Mouse (Mus musculus): ENCODE measurements around the gene Fgfr4. TPM values are rescaled to one million over a fixed set of nuclear protein-coding genes. Genes with fewer than 3 reads are reported as not detected.
"Not testable (repeated sequence)": the region's sequence is repeated elsewhere in the genome, so short reads cannot be mapped to it uniquely, and the experiment has no call there.

Gene Fgfr4
- polyA plus RNA-seq, 1 experiment: 0.10 TPM

DNA sequence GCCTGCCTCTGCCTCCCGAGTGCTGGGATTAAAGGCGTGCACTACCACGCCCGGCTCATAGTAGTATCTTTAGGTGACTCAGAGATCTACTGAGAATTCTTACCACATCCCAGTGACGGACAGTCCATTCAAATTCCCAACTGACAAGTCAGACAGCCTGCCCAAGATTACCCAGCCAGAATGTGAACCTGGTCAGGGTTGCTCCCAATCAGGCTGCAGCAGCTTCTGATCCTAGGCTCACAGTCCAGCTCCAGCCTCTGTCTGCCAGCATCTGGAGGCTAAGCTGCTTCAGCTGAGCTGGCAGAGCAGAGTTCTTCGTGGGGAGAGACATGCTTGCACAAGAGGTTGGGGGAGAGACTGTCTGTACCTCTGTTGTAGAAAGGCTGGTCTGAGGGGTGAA, 30.9 kb downstream of the Fgfr4 start:
- Histone ChIP-seq H3K4me3 (ENCODE audit: insufficient read depth, low read length) (no peak overlapping the region), H3K4me1 (ENCODE audit: control insufficient read depth, insufficient read depth, low read length) (no peaks in the 10 kb centered on the region), H3K27ac (ENCODE audit: insufficient read depth, low read length) (no peak overlapping the region)
- TF ChIP-seq CTCF (IDR thresholded peaks at IDR 0.05; ENCODE audit: extremely low read depth, insufficient read depth, low read length): no peak
- TF ChIP-seq POLR2A (IDR thresholded peaks at IDR 0.05; ENCODE audit: extremely low read depth, insufficient read depth, low read length): no peak

DNA sequence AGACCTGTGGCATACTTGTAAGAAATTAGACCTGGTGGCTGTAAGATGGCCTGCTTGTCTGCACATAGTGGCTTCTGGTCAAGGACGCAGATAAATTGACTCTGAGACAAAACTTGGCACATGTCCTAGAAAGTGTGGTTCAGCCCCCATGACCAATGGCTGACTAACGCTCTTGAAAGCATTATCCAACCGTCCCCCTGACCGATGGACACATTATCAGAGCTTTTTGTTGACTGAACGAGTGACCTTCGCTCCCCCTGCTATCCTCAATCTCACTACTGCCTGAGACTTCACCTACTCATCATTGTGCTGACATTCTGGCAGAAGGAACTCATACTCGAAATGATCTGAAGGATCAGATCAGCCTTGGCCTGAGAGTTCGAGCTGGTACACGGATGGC, 34.6 kb downstream of the Fgfr4 start:
- H3K4me3 ChIP-seq (ENCODE audit: insufficient read depth, low read length); H3K27ac ChIP-seq (ENCODE audit: insufficient read depth, low read length); H3K4me1 ChIP-seq (ENCODE audit: control insufficient read depth, insufficient read depth, low read length): not testable (repeated sequence)

DNA sequence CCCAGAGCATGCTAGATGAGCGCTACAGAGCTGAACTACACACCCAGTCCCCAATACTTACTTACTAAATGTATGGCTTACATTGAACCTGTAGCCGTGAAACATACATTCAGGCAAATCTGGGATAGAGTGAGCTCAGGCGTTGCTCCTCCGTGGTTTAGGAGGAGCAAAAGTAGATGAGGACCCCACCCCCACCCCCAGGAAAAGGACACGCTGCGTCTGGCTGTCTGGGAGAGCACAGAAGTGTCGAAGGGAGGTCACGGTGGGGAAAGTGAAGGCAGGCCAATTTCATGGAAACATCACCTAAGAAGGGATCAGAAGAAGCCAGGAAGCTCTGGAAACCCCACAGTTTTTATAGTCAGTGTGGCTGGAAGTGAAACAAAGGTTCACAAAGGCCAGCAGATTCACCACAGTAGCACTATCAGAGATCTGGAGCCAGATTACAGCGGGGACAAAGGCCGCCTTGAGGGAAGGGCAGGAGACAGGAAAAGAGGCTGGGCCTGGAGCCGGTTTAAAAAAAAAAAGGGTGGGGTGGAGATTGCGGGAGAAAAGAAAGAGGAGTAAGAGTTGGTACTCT, 37.2 kb downstream of the Fgfr4 start:
- Histone ChIP-seq H3K4me3 (ENCODE audit: insufficient read depth, low read length) (peak overlapping the region; percentile 38), H3K27ac (ENCODE audit: insufficient read depth, low read length) (peak overlapping the region; percentile 31; the same call in 1 of the 2 replicates), H3K4me1 (ENCODE audit: control insufficient read depth, insufficient read depth, low read length) (peaks cover 4% of the 10 kb centered on the region)
- TF ChIP-seq POLR2A (IDR thresholded peaks at IDR 0.05; ENCODE audit: extremely low read depth, insufficient read depth, low read length): no peak
- TF ChIP-seq CTCF (IDR thresholded peaks at IDR 0.05; ENCODE audit: extremely low read depth, insufficient read depth, low read length): no peak

DNA sequence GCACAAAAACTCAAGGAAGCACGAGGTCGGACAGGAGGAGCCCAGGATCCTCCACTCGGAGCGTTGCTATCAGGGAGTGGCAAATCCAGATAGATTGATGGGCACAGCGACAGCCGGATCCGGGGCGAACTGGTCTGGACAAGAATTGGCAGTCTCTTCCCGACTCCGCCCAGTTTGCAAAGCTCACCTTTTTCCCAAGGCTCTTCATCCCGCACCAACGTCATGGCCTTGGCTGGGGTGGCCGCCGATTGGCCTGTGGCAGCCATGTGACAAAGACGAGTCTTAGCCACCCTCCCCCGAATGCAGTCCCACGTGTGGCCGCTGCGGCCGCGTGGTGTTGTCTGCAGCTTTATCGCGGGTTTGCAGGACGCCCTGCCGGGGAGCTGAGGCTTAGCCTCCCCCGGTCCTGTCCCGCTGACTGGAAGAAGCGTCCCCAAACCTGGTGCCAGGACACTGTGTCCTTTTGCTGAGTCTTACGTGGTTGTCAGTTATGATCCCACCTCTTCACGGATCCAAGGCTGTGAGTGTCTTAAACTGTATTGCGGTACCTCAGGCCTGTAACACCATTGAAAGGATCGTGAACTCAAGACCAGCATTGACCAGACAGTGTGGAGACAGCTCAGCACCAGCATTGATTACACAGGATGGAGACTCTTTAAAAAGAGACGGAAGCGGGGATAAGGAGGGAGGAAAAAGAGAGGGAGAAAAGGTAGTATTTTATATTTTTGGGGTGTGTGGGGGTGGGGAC, 37.9 kb downstream of the Fgfr4 start:
- TF ChIP-seq CTCF (IDR thresholded peaks at IDR 0.05; ENCODE audit: extremely low read depth, insufficient read depth, low read length) (peak; percentile 30; the same call in 1 of the 2 replicates), POLR2A (IDR thresholded peaks at IDR 0.05; ENCODE audit: extremely low read depth, insufficient read depth, low read length) (peak; percentile 94)
- Histone ChIP-seq H3K4me3 (ENCODE audit: insufficient read depth, low read length) (peak overlapping the region; percentile 38), H3K4me1 (ENCODE audit: control insufficient read depth, insufficient read depth, low read length) (peaks cover 4% of the 10 kb centered on the region), H3K27ac (ENCODE audit: insufficient read depth, low read length) (no peak overlapping the region)

- H3K4me1 ChIP-seq (ENCODE audit: control insufficient read depth, insufficient read depth, low read length): peaks cover 4% of the 10 kb centered on the region
- no peak overlapping the region for H3K4me3 ChIP-seq (ENCODE audit: insufficient read depth, low read length)
- H3K27ac ChIP-seq (ENCODE audit: insufficient read depth, low read length): no peak overlapping the region
- TF ChIP-seq POLR2A (IDR thresholded peaks at IDR 0.05; ENCODE audit: extremely low read depth, insufficient read depth, low read length): no peak
- no peak for TF ChIP-seq CTCF (IDR thresholded peaks at IDR 0.05; ENCODE audit: extremely low read depth, insufficient read depth, low read length)
Observed at GRCm38 (mm10) chr13:55191535-55191934, 39.1 kb downstream of the Fgfr4 start.

GRCm38 (mm10) chr13:55202758-55203157, 50.3 kb downstream of the Fgfr4 start:
- H3K27ac ChIP-seq (ENCODE audit: insufficient read depth, low read length); H3K4me3 ChIP-seq (ENCODE audit: insufficient read depth, low read length); H3K4me1 ChIP-seq (ENCODE audit: control insufficient read depth, insufficient read depth, low read length): not testable (repeated sequence)

GRCm38 (mm10) chr13:55203740-55204139, 51.3 kb downstream of the Fgfr4 start:
- H3K4me3 ChIP-seq (ENCODE audit: insufficient read depth, low read length): no peak overlapping the region
- no peak for TF ChIP-seq CTCF (IDR thresholded peaks at IDR 0.05; ENCODE audit: extremely low read depth, insufficient read depth, low read length)
- TF ChIP-seq POLR2A (IDR thresholded peaks at IDR 0.05; ENCODE audit: extremely low read depth, insufficient read depth, low read length): no peak
- no peaks in the 10 kb centered on the region for H3K4me1 ChIP-seq (ENCODE audit: control insufficient read depth, insufficient read depth, low read length)
- no peak overlapping the region for H3K27ac ChIP-seq (ENCODE audit: insufficient read depth, low read length)

- H3K27ac ChIP-seq (ENCODE audit: insufficient read depth, low read length): no peak overlapping the region
- TF ChIP-seq CTCF (IDR thresholded peaks at IDR 0.05; ENCODE audit: extremely low read depth, insufficient read depth, low read length) (no peak), POLR2A (IDR thresholded peaks at IDR 0.05; ENCODE audit: extremely low read depth, insufficient read depth, low read length) (no peak)
- H3K4me1 ChIP-seq (ENCODE audit: control insufficient read depth, insufficient read depth, low read length): no peaks in the 10 kb centered on the region
- H3K4me3 ChIP-seq (ENCODE audit: insufficient read depth, low read length): no peak overlapping the region
Observed at GRCm38 (mm10) chr13:55204667-55205389, 52.4 kb downstream of the Fgfr4 start.

GRCm38 (mm10) chr13:55205448-55206205, 53.2 kb downstream of the Fgfr4 start:
- H3K4me1 ChIP-seq (ENCODE audit: control insufficient read depth, insufficient read depth, low read length): no peaks in the 10 kb centered on the region
- H3K4me3 ChIP-seq (ENCODE audit: insufficient read depth, low read length): no peak overlapping the region
- no peak for TF ChIP-seq POLR2A (IDR thresholded peaks at IDR 0.05; ENCODE audit: extremely low read depth, insufficient read depth, low read length)
- TF ChIP-seq CTCF (IDR thresholded peaks at IDR 0.05; ENCODE audit: extremely low read depth, insufficient read depth, low read length): no peak
- H3K27ac ChIP-seq (ENCODE audit: insufficient read depth, low read length): no peak overlapping the region

Measured in cortical plate, adult 2 months (tissue).